Mouse (Mus musculus) forebrain, postnatal 0 days (tissue): ENCODE results near the gene Lat2. TPM values are rescaled to one million over a fixed set of nuclear protein-coding genes. Genes with fewer than 3 reads are reported as not detected.

Experiments used
- ATAC-seq: fragments of 200-750 bp; cut with Nextera tagmentation; 2 replicates; pipeline ENCODE4 v1.8.0; 2017; ENCODE audit warnings: mild to moderate bottlenecking, moderate library complexity
- DNase-seq: peaks from one replicate; pipeline ENCODE4 v3.0.0-alpha.2; 2015
- H3K27ac ChIP-seq: fragments of 300-500 bp; sonication (generic); 2 replicates; pipeline ENCODE4 v1.5.1; 2014; ENCODE audit warnings: low read depth, mild to moderate bottlenecking, antibody characterized with exemption, low read length, moderate library complexity, mixed read lengths
- H3K27me3 ChIP-seq: fragments of 300-500 bp; sonication (generic); 2 replicates; pipeline ENCODE4 v1.6.1; 2014; ENCODE audit warnings: mild to moderate bottlenecking, low read length, mixed read lengths; ENCODE audit not compliant: insufficient read depth
- H3K36me3 ChIP-seq: fragments of 300-500 bp; sonication (generic); 2 replicates; pipeline ENCODE4 v1.6.1; 2014; ENCODE audit warnings: mild to moderate bottlenecking, moderate library complexity; ENCODE audit not compliant: insufficient read depth
- H3K4me1 ChIP-seq: fragments of 300-500 bp; sonication (generic); 2 replicates; pipeline ENCODE4 v1.6.1; 2014; ENCODE audit warnings: antibody characterized with exemption; ENCODE audit not compliant: insufficient read depth
- H3K4me2 ChIP-seq: fragments of 300-500 bp; sonication (generic); 2 replicates; pipeline ENCODE4 v1.6.1; 2014; ENCODE audit warnings: low read depth, mild to moderate bottlenecking, moderate library complexity
- H3K4me3 ChIP-seq: fragments of 300-500 bp; sonication (generic); 2 replicates; pipeline ENCODE4 v1.5.1; 2014; ENCODE audit warnings: low read depth, low read length, mixed read lengths
- H3K9ac ChIP-seq: fragments of 300-500 bp; sonication (generic); 2 replicates; pipeline ENCODE4 v1.6.1; 2014; ENCODE audit warnings: mild to moderate bottlenecking
- H3K9me3 ChIP-seq: fragments of 300-500 bp; sonication (generic); 2 replicates; pipeline ENCODE4 v1.6.1; 2016; ENCODE audit warnings: low read length
- CTCF ChIP-seq: sonication (generic); IDR thresholded peaks from 2 replicates; pipeline ENCODE4 v1.5.1; 2016; ENCODE audit warnings: antibody characterized with exemption, control low read depth, low read depth
- WGBS: fragments of 180-500 bp; shearing (Covaris S2); extraction: QIAGEN DNeasy Blood & Tissue Kit; methylation state at CpG from one replicate; pipeline ENCODE4 v1.1.7; 2014; 5-methylcytosine and 5-hydroxymethylcytosine counted together
- polyA plus RNA-seq: library from polyadenylated mRNA; unstranded; fragments of >200 nt; fragmentation: Nextera tagmentation; extraction: Ambion mirVana; gene quantifications from 2 replicates; pipeline ENCODE4 v1.2.1, GENCODE M21; 2015
- total RNA-seq: library from RNA; depleted of rRNA; stranded (reverse); fragments of >200 nt; gene quantifications from 2 replicates; pipeline ENCODE4 v1.2.3, GENCODE M21; 2014

Lat2 gene
- total and polyA plus RNA-seq, 2 experiments from 2014 or later = 1.8 to 2.5 TPM

DNA sequence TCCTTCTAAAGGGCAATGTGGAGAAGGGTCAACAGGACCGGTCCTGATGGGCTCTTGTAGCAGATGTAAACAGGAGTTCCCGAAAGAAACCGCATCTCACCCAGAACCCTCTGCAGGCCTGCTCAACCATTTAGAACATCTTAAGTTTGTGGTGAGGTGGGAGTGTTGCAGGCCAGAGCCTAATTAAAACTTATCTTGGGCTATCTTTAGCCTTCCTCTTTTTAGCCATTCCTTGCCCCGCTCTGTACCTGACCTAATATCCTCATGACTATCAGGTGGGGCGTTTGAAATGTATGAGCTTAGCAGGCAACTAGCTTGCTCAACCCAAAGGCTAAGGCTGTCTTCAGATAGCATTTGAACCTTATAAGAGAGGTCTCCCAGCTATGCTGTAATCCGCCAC is 49.1 kb downstream of the Lat2 start:
- Histone ChIP-seq H3K4me1 (no peaks in the 10 kb centered on the region), H3K4me3 (no peak overlapping the region), H3K9ac (no peak overlapping the region), H3K9me3 (no peaks in the 10 kb centered on the region), H3K27me3 (no peaks in the 10 kb centered on the region), H3K4me2 (no peak overlapping the region), H3K27ac (no peak overlapping the region), H3K36me3 (no peaks in the 10 kb centered on the region)
- TF ChIP-seq CTCF = no peak
- ATAC-seq (no peak), DNase-seq (no peak)
- whole genome bisulfite sequencing = 91% methylated on average over 6 of the region's 6 CpGs

DNA sequence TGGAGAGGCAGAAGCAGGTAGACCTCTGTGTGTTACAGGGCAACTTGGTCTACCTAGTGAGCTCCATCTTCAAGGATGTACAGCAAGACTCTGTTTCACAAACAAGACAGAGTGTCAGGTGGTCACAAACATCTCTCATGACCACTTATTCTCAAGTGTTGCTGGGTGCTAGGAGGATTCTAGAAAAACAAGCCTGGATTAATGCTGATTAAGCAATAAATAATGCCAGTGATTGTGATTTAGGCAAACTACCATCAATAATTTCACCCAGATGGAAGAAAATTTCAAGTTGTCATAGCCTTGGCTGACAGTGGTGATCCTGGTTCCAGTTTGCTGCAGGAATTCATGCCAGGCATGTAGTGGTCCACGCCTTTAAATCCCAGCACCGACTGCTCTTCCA is 50.6 kb downstream of the Lat2 start:
- Histone ChIP-seq H3K4me2 (no peak overlapping the region), H3K36me3 (no peaks in the 10 kb centered on the region), H3K4me1 (no peaks in the 10 kb centered on the region), H3K27me3 (no peaks in the 10 kb centered on the region), H3K9ac (no peak overlapping the region), H3K27ac (no peak overlapping the region), H3K4me3 (no peak overlapping the region), H3K9me3 (no peaks in the 10 kb centered on the region)
- TF ChIP-seq CTCF = no peak
- DNase-seq = no peak
- ATAC-seq = no peak
- WGBS = 83% methylated on average over 2 of the region's 2 CpGs

DNA sequence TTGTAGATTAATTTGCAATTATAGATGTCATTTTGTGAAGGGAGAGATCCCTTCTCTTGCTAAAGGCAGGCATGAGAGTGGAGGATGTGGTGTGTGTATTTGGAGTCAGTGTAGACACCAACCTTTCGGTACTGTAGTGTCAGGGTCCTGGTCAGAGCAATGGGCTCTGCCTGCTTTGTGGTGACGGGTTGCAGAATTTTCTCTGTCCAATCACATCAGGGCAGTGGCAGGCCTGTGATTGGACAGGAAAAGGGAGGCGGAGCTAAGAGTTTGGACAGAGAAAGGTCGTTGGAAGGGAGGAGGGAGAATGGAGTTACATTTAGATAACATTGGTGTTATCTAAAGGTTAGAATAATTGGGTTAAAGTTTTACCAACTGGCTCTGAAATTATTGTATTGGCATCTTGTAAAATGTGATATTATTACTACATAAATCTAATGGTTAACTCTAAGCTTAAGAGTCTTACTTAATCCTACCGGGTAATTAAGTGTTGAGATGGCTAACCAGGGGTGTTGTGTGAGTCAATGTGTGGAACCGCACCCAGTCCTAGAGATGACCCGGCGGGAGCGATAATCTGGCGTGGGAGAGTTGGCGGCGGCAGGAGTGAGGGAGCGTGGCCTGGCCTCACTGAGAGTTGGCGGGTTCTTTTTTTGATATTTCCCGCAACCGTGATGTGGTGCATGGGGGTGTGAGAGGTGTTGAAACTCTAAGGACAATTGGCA is 54.2 kb downstream of the Lat2 start:
- no peak for DNase-seq
- Histone ChIP-seq H3K9ac (no peak overlapping the region), H3K4me3 (no peak overlapping the region), H3K9me3 (no peaks in the 10 kb centered on the region), H3K27ac (no peak overlapping the region), H3K4me1 (no peaks in the 10 kb centered on the region), H3K27me3 (no peaks in the 10 kb centered on the region), H3K4me2 (no peak overlapping the region), H3K36me3 (no peaks in the 10 kb centered on the region)
- no peak for ATAC-seq
- no peak for TF ChIP-seq CTCF
- 82% methylated on average over 16 of the region's 16 CpGs for WGBS

DNA sequence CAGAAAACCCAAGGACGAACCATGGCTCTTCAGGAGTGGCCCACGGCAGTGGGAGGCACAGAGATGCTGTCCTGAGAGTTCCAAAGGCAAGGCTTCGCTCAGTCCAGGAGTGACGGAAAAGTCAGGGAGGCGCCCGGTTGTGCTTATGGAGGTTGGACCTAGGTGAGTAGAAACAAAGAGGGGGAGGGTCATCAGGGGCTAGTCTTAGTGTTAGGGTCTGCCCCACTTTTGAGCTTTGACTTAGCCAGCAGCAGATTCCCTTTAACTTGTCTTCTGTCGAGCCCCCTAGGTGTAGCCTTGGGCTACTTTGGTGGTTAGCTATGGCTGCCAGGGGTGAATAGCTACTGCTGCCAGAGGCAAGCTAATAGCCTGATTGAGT is 54.8 kb downstream of the Lat2 start, which contains the start of gene Syna:
Gene Syna, minus strand, starts transcription at position 101 of the 379 bp plus-strand sequence.
- WGBS = 91% methylated on average over 7 of the region's 7 CpGs
- no peak for ATAC-seq
- no peak for TF ChIP-seq CTCF
- Histone ChIP-seq H3K27ac (no peak within 1 kb of the TSS), H3K4me1 (no peaks in the 10 kb centered on the region), H3K4me3 (no peak within 1 kb of the TSS), H3K27me3 (no peaks in the 10 kb centered on the region), H3K9me3 (no peaks in the 10 kb centered on the region), H3K9ac (no peak within 1 kb of the TSS), H3K4me2 (no peak within 1 kb of the TSS), H3K36me3 (no peaks in the 10 kb centered on the region)
- no peak for DNase-seq

DNA sequence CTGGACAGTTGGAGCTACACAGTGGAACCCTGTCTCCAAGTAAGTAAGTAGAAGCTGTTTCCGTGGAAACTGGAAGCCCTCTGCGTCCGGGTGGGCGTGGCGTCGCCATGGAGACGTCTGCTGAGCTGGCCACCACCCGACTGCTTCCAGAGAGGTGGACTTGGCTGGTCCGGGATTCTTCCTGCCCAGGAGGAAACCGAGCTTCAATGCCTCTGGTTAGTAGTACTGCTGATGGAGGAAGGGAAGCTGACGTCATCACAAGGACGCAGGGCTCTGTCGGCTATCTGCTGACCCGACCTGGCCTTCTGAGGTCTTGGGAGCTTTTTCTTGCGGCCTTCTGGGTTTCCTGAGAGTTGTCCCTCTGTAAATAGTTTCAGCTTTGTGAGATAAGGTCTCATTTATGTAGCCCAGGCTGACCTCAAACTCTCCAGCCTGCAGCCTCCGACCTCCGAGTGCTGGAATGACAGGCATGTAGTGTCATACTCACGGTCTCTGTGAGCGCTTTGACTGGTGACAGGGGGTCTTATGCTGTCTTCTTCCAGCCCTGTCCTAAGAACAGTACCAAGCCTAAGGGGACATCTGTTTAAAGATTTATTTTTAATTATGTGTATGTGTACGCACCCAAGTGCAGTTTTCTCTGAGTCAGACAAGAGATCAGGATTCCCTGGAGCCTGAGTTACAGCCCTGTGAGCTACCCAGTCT is 59.2 kb downstream of the Lat2 start:
- Histone ChIP-seq H3K4me1 (peaks cover 5% of the 10 kb centered on the region; the same call in 1 of the 2 replicates), H3K9me3 (no peaks in the 10 kb centered on the region), H3K27me3 (no peaks in the 10 kb centered on the region), H3K36me3 (no peaks in the 10 kb centered on the region), H3K27ac (0 out of 2 replicates have a peak overlapping the region, but pooled peaks have one; percentile 15), H3K4me2 (peak overlapping the region; percentile 23; the same call in 1 of the 2 replicates), H3K9ac (no peak overlapping the region), H3K4me3 (no peak overlapping the region)
- ATAC-seq = no peak
- 14% methylated on average over 20 of the region's 20 CpGs for WGBS
- TF ChIP-seq CTCF = no peak
- peak; percentile 73 for DNase-seq

DNA sequence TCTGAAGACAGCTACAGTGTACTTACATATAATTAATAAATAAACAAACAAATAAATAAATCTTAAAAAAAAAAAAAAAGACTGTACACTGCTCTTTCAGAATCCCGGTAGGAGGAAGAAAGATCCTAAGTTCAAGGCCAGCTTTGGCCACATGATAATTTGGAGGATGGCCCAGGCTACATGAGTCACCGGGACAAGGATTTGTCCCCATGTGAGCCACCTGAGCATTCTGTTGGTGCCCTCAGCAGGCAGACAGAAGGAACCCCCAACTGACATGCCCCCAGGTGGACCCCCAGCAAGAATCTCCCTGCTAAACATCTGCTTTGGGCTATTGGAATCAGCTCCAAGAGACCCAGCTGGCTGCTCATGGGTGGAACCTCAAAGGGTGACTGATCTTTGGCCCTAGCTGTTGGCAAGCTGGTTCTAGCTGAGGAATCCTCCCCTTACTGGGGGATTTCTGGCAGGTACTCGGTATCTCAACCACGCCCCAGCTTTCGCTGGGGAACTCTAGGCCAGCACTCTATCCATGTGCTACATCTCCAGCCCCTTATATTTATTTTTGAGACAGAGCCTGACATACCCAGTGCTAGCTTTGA is 60.8 kb downstream of the Lat2 start:
- 90% methylated on average over 5 of the region's 5 CpGs for WGBS
- H3K9me3 ChIP-seq = no peaks in the 10 kb centered on the region
- no peaks in the 10 kb centered on the region; the same call in 1 of the 2 replicates for H3K36me3 ChIP-seq
- no peak overlapping the region for H3K27ac ChIP-seq
- no peak for ATAC-seq
- no peak for DNase-seq
- H3K27me3 ChIP-seq = no peaks in the 10 kb centered on the region
- H3K4me2 ChIP-seq = no peak overlapping the region
- H3K9ac ChIP-seq = no peak overlapping the region
- peaks cover 5% of the 10 kb centered on the region; the same call in 1 of the 2 replicates for H3K4me1 ChIP-seq
- H3K4me3 ChIP-seq = no peak overlapping the region
- no peak for TF ChIP-seq CTCF
